Mouse (Mus musculus) forebrain, postnatal 0 days (tissue): ENCODE results near the gene Krt24. TPM values are rescaled to one million over a fixed set of nuclear protein-coding genes. Genes with fewer than 3 reads are reported as not detected.

Experiments used
- ATAC-seq: fragments of 200-750 bp; cut with Nextera tagmentation; 2 replicates; pipeline ENCODE4 v1.8.0; 2017; ENCODE audit warnings: mild to moderate bottlenecking, moderate library complexity
- DNase-seq: peaks from one replicate; pipeline ENCODE4 v3.0.0-alpha.2; 2015
- H3K27ac ChIP-seq: fragments of 300-500 bp; sonication (generic); 2 replicates; pipeline ENCODE4 v1.5.1; 2014; ENCODE audit warnings: low read depth, mild to moderate bottlenecking, antibody characterized with exemption, low read length, moderate library complexity, mixed read lengths
- H3K27me3 ChIP-seq: fragments of 300-500 bp; sonication (generic); 2 replicates; pipeline ENCODE4 v1.6.1; 2014; ENCODE audit warnings: mild to moderate bottlenecking, low read length, mixed read lengths; ENCODE audit not compliant: insufficient read depth
- H3K36me3 ChIP-seq: fragments of 300-500 bp; sonication (generic); 2 replicates; pipeline ENCODE4 v1.6.1; 2014; ENCODE audit warnings: mild to moderate bottlenecking, moderate library complexity; ENCODE audit not compliant: insufficient read depth
- H3K4me1 ChIP-seq: fragments of 300-500 bp; sonication (generic); 2 replicates; pipeline ENCODE4 v1.6.1; 2014; ENCODE audit warnings: antibody characterized with exemption; ENCODE audit not compliant: insufficient read depth
- H3K4me2 ChIP-seq: fragments of 300-500 bp; sonication (generic); 2 replicates; pipeline ENCODE4 v1.6.1; 2014; ENCODE audit warnings: low read depth, mild to moderate bottlenecking, moderate library complexity
- H3K4me3 ChIP-seq: fragments of 300-500 bp; sonication (generic); 2 replicates; pipeline ENCODE4 v1.5.1; 2014; ENCODE audit warnings: low read depth, low read length, mixed read lengths
- H3K9ac ChIP-seq: fragments of 300-500 bp; sonication (generic); 2 replicates; pipeline ENCODE4 v1.6.1; 2014; ENCODE audit warnings: mild to moderate bottlenecking
- H3K9me3 ChIP-seq: fragments of 300-500 bp; sonication (generic); 2 replicates; pipeline ENCODE4 v1.6.1; 2016; ENCODE audit warnings: low read length
- CTCF ChIP-seq: sonication (generic); IDR thresholded peaks from 2 replicates; pipeline ENCODE4 v1.5.1; 2016; ENCODE audit warnings: antibody characterized with exemption, control low read depth, low read depth
- WGBS: fragments of 180-500 bp; shearing (Covaris S2); extraction: QIAGEN DNeasy Blood & Tissue Kit; methylation state at CpG from one replicate; pipeline ENCODE4 v1.1.7; 2014; 5-methylcytosine and 5-hydroxymethylcytosine counted together
- polyA plus RNA-seq: library from polyadenylated mRNA; unstranded; fragments of >200 nt; fragmentation: Nextera tagmentation; extraction: Ambion mirVana; gene quantifications from 2 replicates; pipeline ENCODE4 v1.2.1, GENCODE M21; 2015
- total RNA-seq: library from RNA; depleted of rRNA; stranded (reverse); fragments of >200 nt; gene quantifications from 2 replicates; pipeline ENCODE4 v1.2.3, GENCODE M21; 2014

The Krt24 gene
- total and polyA plus RNA-seq, 2 experiments from 2014 or later, result 0.08 TPM; not detected in 1

- no peak for TF ChIP-seq CTCF
- Histone ChIP-seq H3K9ac (no peak overlapping the region), H3K36me3 (no peaks in the 10 kb centered on the region), H3K27me3 (no peaks in the 10 kb centered on the region), H3K4me2 (no peak overlapping the region), H3K9me3 (no peaks in the 10 kb centered on the region), H3K27ac (no peak overlapping the region), H3K4me1 (no peaks in the 10 kb centered on the region), H3K4me3 (no peak overlapping the region)
- WGBS, result 73% methylated on average over 5 of the region's 5 CpGs
- DNase-seq (no peak), ATAC-seq (no peak)
Observed at GRCm38 (mm10) chr11:99279986-99280385, 5.1 kb downstream of the Krt24 start.

GRCm38 (mm10) chr11:99276786-99277185, 8.3 kb downstream of the Krt24 start:
- Histone ChIP-seq H3K27me3 (no peaks in the 10 kb centered on the region), H3K4me2 (no peak overlapping the region), H3K4me1 (no peaks in the 10 kb centered on the region), H3K27ac (no peak overlapping the region), H3K36me3 (no peaks in the 10 kb centered on the region), H3K9me3 (no peaks in the 10 kb centered on the region), H3K9ac (no peak overlapping the region), H3K4me3 (no peak overlapping the region)
- TF ChIP-seq CTCF, result no peak
- WGBS, result 54% methylated on average over 7 of the region's 7 CpGs
- DNase-seq (no peak), ATAC-seq (no peak)

- Histone ChIP-seq H3K36me3 (no peaks in the 10 kb centered on the region), H3K4me3 (no peak overlapping the region), H3K9ac (no peak overlapping the region), H3K9me3 (no peaks in the 10 kb centered on the region), H3K4me2 (no peak overlapping the region), H3K27me3 (no peaks in the 10 kb centered on the region), H3K4me1 (no peaks in the 10 kb centered on the region), H3K27ac (no peak overlapping the region)
- TF ChIP-seq CTCF, result no peak
- no peak for ATAC-seq
- WGBS, result 85% methylated on average over 6 of the region's 6 CpGs
- no peak for DNase-seq
Observed at GRCm38 (mm10) chr11:99275624-99276023, 9.4 kb downstream of the Krt24 start.

- Histone ChIP-seq H3K36me3 (no peaks in the 10 kb centered on the region), H3K9me3 (no peaks in the 10 kb centered on the region), H3K9ac (no peak overlapping the region), H3K27ac (no peak overlapping the region), H3K4me3 (no peak overlapping the region), H3K27me3 (no peaks in the 10 kb centered on the region), H3K4me2 (no peak overlapping the region), H3K4me1 (no peaks in the 10 kb centered on the region)
- no peak for ATAC-seq
- 85% methylated on average over 4 of the region's 4 CpGs for WGBS
- DNase-seq, result no peak
- TF ChIP-seq CTCF, result no peak
Observed at GRCm38 (mm10) chr11:99272721-99273120, 12.3 kb downstream of the Krt24 start.

GRCm38 (mm10) chr11:99269192-99269591, 15.9 kb downstream of the Krt24 start:
- Histone ChIP-seq H3K36me3 (no peaks in the 10 kb centered on the region), H3K9ac (no peak overlapping the region), H3K9me3 (no peaks in the 10 kb centered on the region), H3K4me1 (no peaks in the 10 kb centered on the region), H3K4me3 (no peak overlapping the region), H3K27me3 (no peaks in the 10 kb centered on the region), H3K4me2 (no peak overlapping the region), H3K27ac (no peak overlapping the region)
- WGBS, result 78% methylated on average over 7 of the region's 7 CpGs
- ATAC-seq (no peak), DNase-seq (no peak)
- TF ChIP-seq CTCF, result no peak

- no peak for ATAC-seq
- WGBS, result 21% methylated on average over 9 of the region's 9 CpGs
- Histone ChIP-seq H3K9me3 (no peaks in the 10 kb centered on the region), H3K4me2 (no peak overlapping the region), H3K27me3 (no peaks in the 10 kb centered on the region), H3K36me3 (no peaks in the 10 kb centered on the region), H3K4me3 (no peak overlapping the region), H3K27ac (no peak overlapping the region), H3K4me1 (no peaks in the 10 kb centered on the region), H3K9ac (no peak overlapping the region)
- DNase-seq, result no peak
- no peak for TF ChIP-seq CTCF
Observed at GRCm38 (mm10) chr11:99265796-99266195, 19.3 kb downstream of the Krt24 start.

- DNase-seq (no peak), ATAC-seq (no peak)
- H3K4me3 ChIP-seq, result no peak overlapping the region
- H3K4me2 ChIP-seq, result no peak overlapping the region
- 59% methylated on average over 9 of the region's 9 CpGs for WGBS
- H3K9me3 ChIP-seq, result no peaks in the 10 kb centered on the region
- H3K4me1 ChIP-seq, result no peaks in the 10 kb centered on the region
- no peak for TF ChIP-seq CTCF
- H3K27ac ChIP-seq, result no peak overlapping the region
- H3K27me3 ChIP-seq, result no peaks in the 10 kb centered on the region
- H3K36me3 ChIP-seq, result no peaks in the 10 kb centered on the region
- no peak overlapping the region for H3K9ac ChIP-seq
Observed at GRCm38 (mm10) chr11:99265220-99265619, 19.8 kb downstream of the Krt24 start.

- 73% methylated on average over 4 of the region's 4 CpGs for WGBS
- ATAC-seq, result no peak
Observed at GRCm38 (mm10) chr11:99256213-99256612, 28.8 kb downstream of the Krt24 start.

More at GRCm38 (mm10) chr11:99256213-99256612, 28.8 kb downstream of the Krt24 start:
- H3K4me1 ChIP-seq, result no peaks in the 10 kb centered on the region
- no peak overlapping the region for H3K9ac ChIP-seq
- no peaks in the 10 kb centered on the region for H3K9me3 ChIP-seq
- no peaks in the 10 kb centered on the region; the same call in 1 of the 2 replicates for H3K27me3 ChIP-seq
- no peak overlapping the region for H3K4me3 ChIP-seq
- no peak overlapping the region for H3K27ac ChIP-seq
- H3K36me3 ChIP-seq, result no peaks in the 10 kb centered on the region
- DNase-seq, result no peak
- no peak for TF ChIP-seq CTCF
- H3K4me2 ChIP-seq, result no peak overlapping the region
